Mouse (Mus musculus) forebrain, embryonic 14.5 days (tissue): ENCODE data around the gene Cers5. TPM values are rescaled to one million over a fixed set of nuclear protein-coding genes. Genes with fewer than 3 reads are reported as not detected.

Experiments
- ATAC-seq: fragments of 200-750 bp; cut with Nextera tagmentation; 2 replicates; pipeline ENCODE4 v1.8.0; 2017; ENCODE audit warnings: mild to moderate bottlenecking, moderate library complexity
- DNase-seq: peaks from one replicate; pipeline ENCODE4 v3.0.0-alpha.2; 2015; ENCODE audit warnings: low spot score
- H3K27ac ChIP-seq: fragments of 300-500 bp; sonication (generic); 2 replicates; pipeline ENCODE4 v1.5.1; 2014; ENCODE audit warnings: low read depth, mild to moderate bottlenecking, control low read depth, low read length, moderate library complexity
- H3K27me3 ChIP-seq: fragments of 300-500 bp; sonication (generic); replicated peaks from 2 replicates; pipeline ENCODE4 v1.6.1; 2014; ENCODE audit warnings: low read length, control low read depth, mixed read lengths; ENCODE audit not compliant: control insufficient read depth, insufficient read depth
- H3K36me3 ChIP-seq: fragments of 300-500 bp; sonication (generic); 2 replicates; pipeline ENCODE4 v1.6.1; 2014; ENCODE audit warnings: low read length, control low read depth; ENCODE audit not compliant: control insufficient read depth, insufficient read depth
- H3K4me1 ChIP-seq: fragments of 300-500 bp; sonication (generic); 2 replicates; pipeline ENCODE4 v1.6.1; 2014; ENCODE audit warnings: antibody characterized with exemption, low read length, control low read depth; ENCODE audit not compliant: control insufficient read depth, insufficient read depth
- H3K4me2 ChIP-seq: fragments of 300-500 bp; sonication (generic); 2 replicates; pipeline ENCODE4 v1.6.1; 2014; ENCODE audit warnings: mild to moderate bottlenecking, control low read depth, low read length
- H3K4me3 ChIP-seq: fragments of 300-500 bp; sonication (generic); 2 replicates; pipeline ENCODE4 v1.5.1; 2014; ENCODE audit warnings: low read depth, low read length, control low read depth
- H3K9ac ChIP-seq: fragments of 300-500 bp; sonication (generic); 2 replicates; pipeline ENCODE4 v1.6.1; 2014; ENCODE audit warnings: mild to moderate bottlenecking, low read length, control low read depth, moderate library complexity
- H3K9me3 ChIP-seq: fragments of 300-500 bp; sonication (generic); replicated peaks from 2 replicates; pipeline ENCODE4 v1.6.1; 2016; ENCODE audit warnings: low read length, control low read depth, mixed read lengths; ENCODE audit not compliant: control insufficient read depth
- WGBS: fragments of 180-500 bp; shearing (Covaris S2); extraction: QIAGEN DNeasy Blood & Tissue Kit; methylation state at CpG from one replicate; pipeline ENCODE4 v1.1.7; 2014; 5-methylcytosine and 5-hydroxymethylcytosine counted together
- polyA plus RNA-seq: library from polyadenylated mRNA; unstranded; fragments of >200 nt; fragmentation: Nextera tagmentation; extraction: Ambion mirVana; gene quantifications from 2 replicates; pipeline ENCODE4 v1.2.1, GENCODE M21; 2014

The Cers5 gene
- polyA plus RNA-seq, 1 experiment from 2014 or later = 71.9 TPM

DNA sequence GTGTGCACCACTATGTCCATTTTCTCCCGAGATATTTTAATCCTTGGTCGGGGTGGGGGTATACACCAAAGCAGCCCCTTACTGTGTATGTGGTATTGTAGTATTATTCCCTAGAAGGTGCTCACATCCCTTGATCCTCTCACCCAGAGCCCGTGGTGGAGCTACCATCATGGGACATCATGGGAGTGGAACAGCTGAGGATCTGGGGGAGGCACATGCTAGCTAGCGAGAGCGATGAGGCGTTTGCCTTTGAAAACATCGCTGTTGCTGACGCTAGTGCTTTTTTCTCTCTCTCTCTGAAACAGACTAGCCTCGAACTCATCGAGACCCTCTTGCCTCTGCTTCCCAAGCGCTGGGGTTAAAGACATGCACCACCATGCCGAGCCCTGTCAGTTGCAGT lies 55.9 kb downstream of the Cers5 start:
- peaks cover 10% of the 10 kb centered on the region; the same call in 1 of the 2 replicates for H3K4me1 ChIP-seq
- ATAC-seq (no peak), DNase-seq (no peak)
- H3K27ac ChIP-seq = no peak overlapping the region
- 86% methylated on average over 12 of the region's 12 CpGs for WGBS
- no peak overlapping the region for H3K4me3 ChIP-seq
- H3K36me3 ChIP-seq = peaks cover 59% of the 10 kb centered on the region
- no peak overlapping the region for H3K9ac ChIP-seq
- no peaks in the 10 kb centered on the region for H3K27me3 ChIP-seq
- no peak overlapping the region for H3K4me2 ChIP-seq
- no peaks in the 10 kb centered on the region for H3K9me3 ChIP-seq

DNA sequence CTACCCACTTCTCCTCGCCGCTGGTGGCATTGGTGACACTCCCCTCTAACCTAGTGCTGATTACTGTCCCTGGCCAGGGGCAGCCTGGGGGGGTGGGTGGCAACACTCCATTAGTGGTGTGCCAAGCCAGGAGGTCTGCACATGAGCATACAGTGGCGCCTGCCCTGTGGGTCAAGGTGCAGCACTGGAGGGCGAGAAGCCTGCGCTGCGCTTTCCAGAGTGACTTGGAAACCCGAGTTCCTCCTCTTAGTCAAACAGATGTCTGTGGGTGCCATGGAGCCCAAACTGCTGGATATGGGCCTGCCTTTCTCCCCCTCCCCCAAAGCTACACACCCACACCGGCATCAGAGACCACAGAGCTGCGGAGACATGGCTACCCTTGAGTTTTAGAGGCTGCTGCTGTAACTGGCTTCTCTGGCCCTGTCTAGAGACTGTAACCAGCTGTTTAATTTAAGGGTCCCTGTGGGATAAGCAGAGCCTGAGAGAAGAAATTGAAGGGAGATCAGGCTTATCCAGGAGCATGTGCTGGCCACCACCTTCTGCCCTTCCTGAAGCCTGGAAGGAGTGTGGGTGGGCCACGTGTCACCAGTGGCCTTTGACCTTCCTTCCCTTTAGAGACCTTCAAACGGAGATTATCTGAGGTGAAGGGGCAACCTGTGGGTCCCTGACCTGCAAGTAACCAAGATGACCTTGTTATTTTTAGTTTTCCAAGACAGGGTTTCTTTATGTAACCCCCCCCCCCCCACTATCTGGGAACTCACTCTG lies 56.5 kb downstream of the Cers5 start:
- Histone ChIP-seq H3K36me3 (peaks cover 62% of the 10 kb centered on the region), H3K4me1 (peaks cover 10% of the 10 kb centered on the region; the same call in 1 of the 2 replicates), H3K27me3 (no peaks in the 10 kb centered on the region), H3K9me3 (no peaks in the 10 kb centered on the region), H3K4me3 (no peak overlapping the region), H3K27ac (peak overlapping the region; percentile 87), H3K4me2 (no peak overlapping the region), H3K9ac (peak overlapping the region; percentile 40; the same call in 1 of the 2 replicates)
- no peak for DNase-seq
- WGBS = 76% methylated on average over 11 of the region's 11 CpGs
- ATAC-seq = peak; percentile 21; the same call in 1 of the 2 replicates

DNA sequence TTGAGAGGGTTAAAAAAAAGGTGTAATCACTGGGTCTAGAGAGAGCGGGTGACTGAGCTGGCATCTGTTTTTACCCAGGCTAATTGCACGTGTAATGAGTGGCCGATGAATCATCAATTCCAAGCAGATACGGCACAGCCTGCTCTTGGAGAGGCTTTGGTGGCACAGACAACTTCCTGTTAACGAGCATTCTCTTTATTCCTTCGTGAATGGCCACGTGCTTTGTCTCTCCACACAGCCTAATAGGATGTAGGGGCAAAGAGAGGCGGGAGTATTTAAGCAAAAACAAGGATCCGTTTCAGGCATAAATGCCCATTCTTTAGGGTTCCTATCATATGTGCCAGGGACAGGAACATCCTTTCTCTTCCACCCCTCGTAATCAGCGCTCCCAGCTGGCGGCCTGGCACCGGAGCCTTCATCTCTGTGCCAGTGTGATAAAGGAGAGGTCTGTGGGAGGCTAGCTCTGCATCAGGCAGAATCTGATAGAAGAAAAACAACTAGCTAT lies 57.3 kb downstream of the Cers5 start:
- peaks cover 65% of the 10 kb centered on the region for H3K36me3 ChIP-seq
- no peak overlapping the region for H3K4me3 ChIP-seq
- ATAC-seq = peak; percentile 54
- peak overlapping the region; percentile 87 for H3K27ac ChIP-seq
- 19% methylated on average over 13 of the region's 13 CpGs for WGBS
- H3K9me3 ChIP-seq = no peaks in the 10 kb centered on the region
- no peak overlapping the region for H3K4me2 ChIP-seq
- peak overlapping the region; percentile 40; the same call in 1 of the 2 replicates for H3K9ac ChIP-seq
- H3K4me1 ChIP-seq = peaks cover 10% of the 10 kb centered on the region; the same call in 1 of the 2 replicates
- peak; percentile 80 for DNase-seq
- no peaks in the 10 kb centered on the region for H3K27me3 ChIP-seq

DNA sequence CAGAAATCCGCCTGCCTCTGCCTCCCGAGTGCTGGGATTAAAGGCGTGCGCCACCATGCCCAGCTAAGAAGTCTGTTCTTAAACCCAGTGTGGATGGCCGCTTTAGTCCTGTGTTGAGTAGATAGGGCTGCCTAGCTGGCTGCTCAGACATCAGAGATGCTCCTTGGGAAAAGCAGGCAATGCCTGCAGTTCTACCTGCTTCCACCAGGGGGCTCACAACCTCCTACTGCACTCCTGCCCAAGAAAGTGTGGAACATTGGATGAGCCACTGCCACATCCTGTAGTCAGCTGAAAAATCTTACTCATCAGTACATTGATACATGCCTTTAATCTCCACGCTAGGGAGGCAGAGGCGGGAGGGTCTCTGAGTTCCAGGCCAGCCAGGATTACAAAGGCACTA lies 57.8 kb downstream of the Cers5 start:
- Histone ChIP-seq H3K9ac (no peak overlapping the region), H3K9me3 (no peaks in the 10 kb centered on the region), H3K27ac (peak overlapping the region; percentile 87), H3K27me3 (no peaks in the 10 kb centered on the region), H3K36me3 (peaks cover 66% of the 10 kb centered on the region), H3K4me1 (peaks cover 10% of the 10 kb centered on the region; the same call in 1 of the 2 replicates), H3K4me3 (no peak overlapping the region), H3K4me2 (no peak overlapping the region)
- DNase-seq (peak; percentile 87), ATAC-seq (peak; percentile 55)
- WGBS = 50% methylated on average over 7 of the region's 7 CpGs

DNA sequence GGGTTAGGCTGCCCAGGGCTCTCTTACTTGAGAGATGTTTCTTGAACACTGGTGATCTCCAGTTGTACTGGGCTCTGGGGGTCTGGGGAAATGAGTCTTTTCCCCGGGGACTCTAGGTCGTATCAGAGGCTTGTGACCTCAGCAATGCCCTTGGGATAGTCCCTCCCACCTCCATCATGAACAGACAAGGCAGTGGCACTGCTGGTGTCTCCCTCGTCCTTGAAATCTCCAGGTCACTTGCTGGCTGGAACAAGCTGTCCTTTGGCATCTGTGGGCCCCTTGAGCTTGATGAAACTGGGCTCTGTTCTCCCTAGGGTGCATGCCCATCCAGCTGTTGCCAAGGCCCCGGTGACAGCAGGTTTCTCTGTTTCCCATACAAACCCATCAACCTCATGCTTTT lies 58.5 kb downstream of the Cers5 start:
- WGBS = 75% methylated on average over 4 of the region's 4 CpGs
- Histone ChIP-seq H3K4me3 (no peak overlapping the region), H3K27ac (peak overlapping the region; percentile 87), H3K4me2 (no peak overlapping the region), H3K36me3 (peaks cover 73% of the 10 kb centered on the region), H3K9ac (no peak overlapping the region), H3K27me3 (no peaks in the 10 kb centered on the region), H3K9me3 (no peaks in the 10 kb centered on the region), H3K4me1 (peaks cover 10% of the 10 kb centered on the region; the same call in 1 of the 2 replicates)
- ATAC-seq (no peak), DNase-seq (no peak)

DNA sequence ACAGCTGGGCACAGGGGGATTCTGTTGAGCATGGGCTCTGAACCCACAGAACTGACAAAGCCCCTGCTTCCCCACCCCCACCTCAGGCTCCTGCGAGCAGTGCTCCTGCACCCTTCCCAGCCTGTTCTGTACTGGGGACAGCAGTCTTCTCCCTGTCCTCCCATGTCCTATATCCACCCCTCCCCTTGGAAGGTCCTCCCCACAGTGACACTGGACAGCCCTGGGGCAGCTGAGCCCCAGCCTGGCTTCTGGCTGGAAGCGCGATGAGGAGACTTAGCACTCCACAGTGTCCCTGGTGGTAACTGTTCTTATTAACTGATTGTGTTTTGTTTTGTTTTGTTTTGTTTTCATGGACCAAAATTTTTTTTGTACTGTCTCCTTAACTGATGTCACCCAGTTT lies 59.1 kb downstream of the Cers5 start:
- Histone ChIP-seq H3K9ac (no peak overlapping the region), H3K27me3 (no peaks in the 10 kb centered on the region), H3K4me1 (peaks cover 10% of the 10 kb centered on the region; the same call in 1 of the 2 replicates), H3K4me2 (no peak overlapping the region), H3K4me3 (no peak overlapping the region), H3K27ac (no peak overlapping the region; the same call in 1 of the 2 replicates), H3K36me3 (peaks cover 76% of the 10 kb centered on the region), H3K9me3 (no peaks in the 10 kb centered on the region)
- DNase-seq (no peak), ATAC-seq (no peak)
- WGBS = 92% methylated on average over 3 of the region's 3 CpGs

DNA sequence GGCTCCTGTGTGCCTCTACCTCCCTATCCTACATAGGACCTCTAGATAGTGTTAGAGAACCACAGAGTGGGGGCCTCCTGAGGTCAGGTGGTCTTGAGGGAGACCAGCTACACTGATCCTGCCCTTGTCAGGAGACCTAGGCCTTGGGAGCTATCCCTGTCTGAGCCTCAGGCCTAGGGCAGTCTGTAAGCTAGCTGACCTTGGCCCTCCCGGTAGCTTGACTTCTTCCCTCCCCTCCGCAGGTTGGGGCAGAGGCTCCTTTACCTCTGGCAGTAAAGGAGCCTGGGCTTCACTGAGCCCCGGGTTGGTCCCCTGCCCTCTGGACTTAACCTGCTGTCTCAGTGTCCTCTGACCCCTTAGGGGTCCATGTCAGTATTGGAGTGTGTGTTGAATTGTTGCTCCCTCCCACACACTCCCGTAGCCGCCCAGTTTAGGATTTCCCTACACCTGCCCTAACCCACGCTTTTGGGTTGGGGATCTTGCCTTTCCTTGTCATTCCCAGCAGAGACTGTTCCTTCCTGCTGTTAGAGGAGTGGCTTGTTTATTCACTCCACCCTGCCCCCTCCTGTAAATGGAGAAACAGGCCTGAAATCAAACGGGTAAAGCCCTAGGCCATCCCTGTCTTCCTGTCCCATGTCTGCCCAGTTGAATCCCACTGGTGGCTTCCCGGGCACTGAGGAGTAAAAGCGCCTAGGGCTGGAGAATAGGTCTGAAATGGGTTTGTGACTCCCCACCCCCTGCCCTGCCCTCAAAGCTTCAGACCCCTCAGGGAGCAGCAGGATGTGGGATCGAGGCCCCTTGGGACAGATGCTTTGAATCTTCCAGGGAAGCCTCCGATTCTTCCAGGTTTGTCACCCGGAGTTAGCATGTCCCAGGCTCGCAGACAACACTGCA lies 59.8 kb downstream of the Cers5 start:
- 80% methylated on average over 13 of the region's 13 CpGs for WGBS
- Histone ChIP-seq H3K36me3 (peaks cover 78% of the 10 kb centered on the region), H3K4me1 (peaks cover 10% of the 10 kb centered on the region; the same call in 1 of the 2 replicates), H3K27me3 (no peaks in the 10 kb centered on the region), H3K4me2 (no peak overlapping the region), H3K9me3 (no peaks in the 10 kb centered on the region), H3K4me3 (no peak overlapping the region), H3K9ac (no peak overlapping the region), H3K27ac (peak overlapping the region; percentile 11; the same call in 1 of the 2 replicates)
- no peak for DNase-seq
- no peak for ATAC-seq

DNA sequence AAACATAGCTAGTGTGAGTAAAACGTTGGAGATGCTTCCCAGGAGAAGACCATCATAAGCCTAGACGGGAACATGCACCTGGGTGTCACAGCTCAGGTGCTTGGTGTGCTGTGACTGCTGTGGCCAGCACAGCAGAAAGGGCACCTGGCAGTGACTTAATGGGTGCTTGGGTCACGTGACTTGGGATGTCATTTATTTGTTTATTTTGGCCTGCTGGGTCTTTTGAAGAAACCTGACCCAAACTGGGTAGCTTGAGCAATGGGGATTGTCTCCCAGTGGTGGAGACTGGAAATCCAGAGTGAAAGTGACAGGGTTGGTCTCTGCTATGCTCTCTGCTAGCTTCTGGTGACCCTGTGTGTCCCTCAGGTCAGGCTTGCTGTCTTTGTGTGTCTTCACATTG lies 61.2 kb downstream of the Cers5 start:
- DNase-seq (no peak), ATAC-seq (no peak)
- H3K27me3 ChIP-seq = no peaks in the 10 kb centered on the region
- H3K4me1 ChIP-seq = peaks cover 8% of the 10 kb centered on the region; the same call in 1 of the 2 replicates
- H3K9ac ChIP-seq = no peak overlapping the region
- no peak overlapping the region for H3K27ac ChIP-seq
- WGBS = 81% methylated on average over 3 of the region's 3 CpGs
- H3K4me3 ChIP-seq = no peak overlapping the region
- no peaks in the 10 kb centered on the region for H3K9me3 ChIP-seq
- H3K36me3 ChIP-seq = peaks cover 91% of the 10 kb centered on the region
- H3K4me2 ChIP-seq = no peak overlapping the region
